Mouse (Mus musculus): ENCODE measurements around the gene Cblc. TPM values are rescaled to one million over a fixed set of nuclear protein-coding genes. Genes with fewer than 3 reads are reported as not detected.

Gene Cblc
- polyA plus RNA-seq, 1 experiment, result 2.8 TPM

DNA sequence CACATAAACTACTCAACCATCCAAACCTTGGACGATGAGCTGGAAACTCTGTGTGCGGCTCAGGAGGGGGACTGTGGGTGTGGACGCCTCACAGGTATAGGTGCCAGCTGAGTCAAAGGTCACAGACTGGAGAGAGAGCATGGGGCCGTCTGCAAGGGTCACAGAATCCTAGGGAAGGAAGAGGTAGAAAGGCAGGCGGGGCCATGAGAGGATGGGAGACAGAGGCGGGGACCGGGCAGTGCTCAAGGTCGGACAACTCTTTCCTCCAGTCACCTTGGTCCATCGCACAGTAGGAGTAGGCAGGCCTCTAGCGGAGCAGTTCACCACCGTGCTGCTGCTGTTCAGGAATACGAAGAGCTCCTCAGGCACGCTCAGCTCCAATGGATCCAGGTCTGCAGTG lies 36.6 kb downstream of the Cblc start:
- WGBS, result 95% methylated on average over 13 of the region's 13 CpGs
- Histone ChIP-seq H3K4me3 (ENCODE audit: control insufficient read depth, insufficient read depth, low read length) (no peak overlapping the region), H3K27ac (ENCODE audit: control insufficient read depth, insufficient read depth, low read length) (no peak overlapping the region), H3K27me3 (ENCODE audit: control insufficient read depth, insufficient read depth, low read length) (no peaks in the 10 kb centered on the region; the same call in 1 of the 2 replicates), H3K36me3 (ENCODE audit: control insufficient read depth, insufficient read depth, low read length) (no peaks in the 10 kb centered on the region), H3K4me1 (replicated peaks; ENCODE audit: control insufficient read depth, insufficient read depth, low read length) (no peaks in the 10 kb centered on the region)
- TF ChIP-seq CTCF (IDR thresholded peaks at IDR 0.05; ENCODE audit: borderline replicate concordance, control insufficient read depth, extremely low read depth, insufficient read depth, low read length, poor library complexity) (no peak), POLR2A (IDR thresholded peaks at IDR 0.05; ENCODE audit: control insufficient read depth, extremely low read depth, insufficient read depth, low read length, poor library complexity) (no peak)
- DNase-seq, result no peak

DNA sequence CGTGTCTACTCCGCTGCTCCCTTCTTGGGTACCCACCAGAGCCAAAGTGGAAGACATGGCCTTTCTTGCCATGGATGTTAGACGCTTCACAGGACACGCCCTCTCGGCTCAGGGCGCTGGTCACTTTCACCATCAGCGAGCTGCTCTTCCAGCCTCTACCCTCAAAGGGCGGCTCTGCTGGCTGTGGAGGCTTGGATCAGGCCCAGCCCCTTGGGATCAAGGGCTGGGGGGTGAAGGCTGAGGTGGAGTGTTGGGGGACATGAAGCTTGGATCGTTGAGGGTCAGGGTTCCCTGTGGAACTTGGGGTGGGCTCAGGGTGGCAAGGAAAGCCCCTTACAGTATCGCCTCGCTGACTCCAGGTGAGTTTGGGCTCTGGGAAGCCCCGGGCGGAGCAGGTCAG lies 38.0 kb downstream of the Cblc start:
- 95% methylated on average over 13 of the region's 13 CpGs for WGBS
- H3K27ac ChIP-seq (ENCODE audit: control insufficient read depth, insufficient read depth, low read length), result no peak overlapping the region
- no peak overlapping the region for H3K4me3 ChIP-seq (ENCODE audit: control insufficient read depth, insufficient read depth, low read length)
- no peak for DNase-seq
- TF ChIP-seq CTCF (IDR thresholded peaks at IDR 0.05; ENCODE audit: borderline replicate concordance, control insufficient read depth, extremely low read depth, insufficient read depth, low read length, poor library complexity) (no peak), POLR2A (IDR thresholded peaks at IDR 0.05; ENCODE audit: control insufficient read depth, extremely low read depth, insufficient read depth, low read length, poor library complexity) (no peak)
- no peaks in the 10 kb centered on the region for H3K36me3 ChIP-seq (ENCODE audit: control insufficient read depth, insufficient read depth, low read length)
- no peaks in the 10 kb centered on the region for H3K4me1 ChIP-seq (replicated peaks; ENCODE audit: control insufficient read depth, insufficient read depth, low read length)
- no peaks in the 10 kb centered on the region; the same call in 1 of the 2 replicates for H3K27me3 ChIP-seq (ENCODE audit: control insufficient read depth, insufficient read depth, low read length)

DNA sequence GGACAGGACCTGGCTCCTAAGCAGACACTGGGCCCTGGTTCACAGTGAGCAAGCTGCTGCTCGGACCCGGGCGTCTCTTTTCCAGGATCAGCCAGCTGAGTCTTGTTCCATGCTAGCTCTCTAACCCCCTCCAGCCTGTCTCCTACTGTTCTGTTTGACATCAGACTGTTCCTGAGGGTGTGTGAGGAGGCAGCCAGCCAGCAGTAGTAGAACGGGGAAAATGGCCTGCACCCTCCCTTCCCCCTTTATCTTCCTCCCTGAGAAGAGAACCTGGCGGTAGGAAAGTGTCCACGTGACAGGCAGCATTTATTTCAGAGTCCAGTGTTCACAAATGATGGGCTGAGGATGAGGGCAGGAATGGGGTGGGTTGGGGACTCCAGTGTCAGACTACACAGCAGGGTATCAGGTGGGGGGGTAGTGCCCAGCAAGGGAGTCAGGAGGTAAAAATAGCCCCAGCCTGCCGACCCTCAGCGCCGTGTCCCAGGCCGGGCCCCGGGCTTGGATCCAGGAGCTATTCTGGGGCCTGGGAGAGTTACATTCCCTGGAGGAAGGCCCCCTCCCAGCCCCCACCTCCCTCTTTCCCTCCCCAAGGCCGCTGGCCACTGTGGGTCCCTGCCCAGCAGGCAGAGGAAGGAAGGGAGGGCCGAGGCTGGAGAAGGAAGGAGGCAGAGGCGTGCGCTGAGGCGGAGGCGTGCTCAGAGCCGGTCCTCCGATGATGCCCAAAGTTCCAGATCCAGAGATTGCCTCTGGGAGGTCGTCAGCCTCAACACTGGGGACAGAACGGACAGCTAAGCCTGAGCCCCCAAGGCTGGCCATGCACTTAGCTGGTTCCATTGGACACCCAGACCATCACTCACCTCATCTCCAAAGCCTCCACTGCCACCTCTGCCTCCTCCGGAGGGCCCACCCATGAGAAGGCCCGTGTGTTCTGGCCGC lies 40.5 kb downstream of the Cblc start:
- WGBS, result 41% methylated on average over 24 of the region's 24 CpGs
- Histone ChIP-seq H3K4me1 (replicated peaks; ENCODE audit: control insufficient read depth, insufficient read depth, low read length) (no peaks in the 10 kb centered on the region), H3K27me3 (ENCODE audit: control insufficient read depth, insufficient read depth, low read length) (no peaks in the 10 kb centered on the region; the same call in 1 of the 2 replicates), H3K27ac (ENCODE audit: control insufficient read depth, insufficient read depth, low read length) (no peak overlapping the region), H3K4me3 (ENCODE audit: control insufficient read depth, insufficient read depth, low read length) (no peak overlapping the region), H3K36me3 (ENCODE audit: control insufficient read depth, insufficient read depth, low read length) (no peaks in the 10 kb centered on the region)
- DNase-seq, result no peak
- no peak for TF ChIP-seq POLR2A (IDR thresholded peaks at IDR 0.05; ENCODE audit: control insufficient read depth, extremely low read depth, insufficient read depth, low read length, poor library complexity)
- no peak for TF ChIP-seq CTCF (IDR thresholded peaks at IDR 0.05; ENCODE audit: borderline replicate concordance, control insufficient read depth, extremely low read depth, insufficient read depth, low read length, poor library complexity)

DNA sequence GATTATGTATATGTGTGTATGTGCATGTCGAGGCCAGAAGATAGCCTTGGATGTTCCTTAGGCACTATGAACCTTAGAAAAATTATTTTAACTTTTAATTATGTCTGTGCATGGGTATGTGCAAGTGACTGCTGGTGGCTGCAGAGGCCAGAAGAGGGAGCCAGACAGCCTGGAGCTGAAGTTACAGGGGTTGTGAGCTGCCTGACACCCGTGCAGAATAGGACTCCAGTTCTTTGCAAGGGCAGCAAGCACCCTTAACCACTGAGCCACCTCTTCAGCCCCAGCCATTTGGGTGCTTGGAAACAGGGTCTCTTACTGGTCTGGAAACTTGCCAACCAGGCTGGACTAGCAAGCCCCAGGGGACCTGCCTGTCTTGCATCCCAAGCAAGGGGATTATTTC lies 41.6 kb downstream of the Cblc start:
- H3K27ac ChIP-seq (ENCODE audit: control insufficient read depth, insufficient read depth, low read length), result no peak overlapping the region
- no peaks in the 10 kb centered on the region for H3K4me1 ChIP-seq (replicated peaks; ENCODE audit: control insufficient read depth, insufficient read depth, low read length)
- no peak for DNase-seq
- no peak overlapping the region for H3K4me3 ChIP-seq (ENCODE audit: control insufficient read depth, insufficient read depth, low read length)
- 90% methylated on average over 2 of the region's 2 CpGs for WGBS
- no peak for TF ChIP-seq POLR2A (IDR thresholded peaks at IDR 0.05; ENCODE audit: control insufficient read depth, extremely low read depth, insufficient read depth, low read length, poor library complexity)
- TF ChIP-seq CTCF (IDR thresholded peaks at IDR 0.05; ENCODE audit: borderline replicate concordance, control insufficient read depth, extremely low read depth, insufficient read depth, low read length, poor library complexity), result no peak
- H3K27me3 ChIP-seq (ENCODE audit: control insufficient read depth, insufficient read depth, low read length), result no peaks in the 10 kb centered on the region; the same call in 1 of the 2 replicates
- H3K36me3 ChIP-seq (ENCODE audit: control insufficient read depth, insufficient read depth, low read length), result no peaks in the 10 kb centered on the region

DNA sequence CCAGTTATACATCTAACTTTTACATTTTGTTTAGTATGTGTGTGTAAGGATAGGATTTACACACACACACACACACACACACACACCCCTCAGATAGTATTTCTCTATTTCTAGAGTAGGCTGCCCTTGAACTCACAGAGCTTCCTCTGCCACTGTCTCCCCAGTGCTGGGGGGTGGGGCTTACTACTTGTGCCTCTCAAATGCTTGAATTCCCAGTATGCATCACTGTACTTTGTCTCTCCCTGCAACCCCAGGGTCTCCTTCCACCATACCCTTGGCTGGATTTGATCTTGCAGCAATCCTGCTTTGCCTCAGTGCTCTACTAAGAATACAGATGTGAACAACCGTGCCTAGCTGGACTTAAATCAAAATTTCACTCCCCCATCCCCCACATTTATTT lies 42.5 kb downstream of the Cblc start:
- H3K36me3 ChIP-seq (ENCODE audit: control insufficient read depth, insufficient read depth, low read length), result no peaks in the 10 kb centered on the region
- peaks cover 7% of the 10 kb centered on the region; the same call in 1 of the 2 replicates for H3K4me1 ChIP-seq (replicated peaks; ENCODE audit: control insufficient read depth, insufficient read depth, low read length)
- H3K27me3 ChIP-seq (ENCODE audit: control insufficient read depth, insufficient read depth, low read length), result no peaks in the 10 kb centered on the region; the same call in 1 of the 2 replicates
- H3K4me3 ChIP-seq (ENCODE audit: control insufficient read depth, insufficient read depth, low read length), result no peak overlapping the region
- H3K27ac ChIP-seq (ENCODE audit: control insufficient read depth, insufficient read depth, low read length), result no peak overlapping the region
- no peak for TF ChIP-seq POLR2A (IDR thresholded peaks at IDR 0.05; ENCODE audit: control insufficient read depth, extremely low read depth, insufficient read depth, low read length, poor library complexity)
- no peak for TF ChIP-seq CTCF (IDR thresholded peaks at IDR 0.05; ENCODE audit: borderline replicate concordance, control insufficient read depth, extremely low read depth, insufficient read depth, low read length, poor library complexity)
- 76% methylated on average over 1 of the region's 1 CpGs for WGBS
- no peak for DNase-seq

DNA sequence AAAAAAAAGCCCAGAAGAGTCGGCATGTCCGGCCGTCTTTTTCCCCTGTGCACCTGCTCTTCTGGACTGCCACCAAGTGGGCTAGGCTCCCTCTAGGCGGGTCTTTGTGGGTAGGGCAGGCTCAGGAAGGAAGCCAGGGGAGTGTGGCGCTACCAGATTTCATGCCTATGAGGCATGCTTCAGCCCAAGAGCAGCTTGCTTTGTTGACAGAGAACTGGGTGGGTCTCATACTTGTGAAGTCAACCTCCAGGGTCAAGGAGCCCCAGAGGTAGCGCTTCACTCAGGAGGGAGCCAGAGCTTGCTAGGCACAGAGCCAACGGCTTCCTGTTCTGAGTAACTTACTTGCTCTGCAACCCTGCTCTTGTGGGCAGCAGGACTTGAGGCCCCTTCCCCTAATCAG lies 43.0 kb downstream of the Cblc start:
- Histone ChIP-seq H3K4me1 (replicated peaks; ENCODE audit: control insufficient read depth, insufficient read depth, low read length) (peaks cover 11% of the 10 kb centered on the region), H3K4me3 (ENCODE audit: control insufficient read depth, insufficient read depth, low read length) (no peak overlapping the region), H3K27me3 (ENCODE audit: control insufficient read depth, insufficient read depth, low read length) (no peaks in the 10 kb centered on the region; the same call in 1 of the 2 replicates), H3K36me3 (ENCODE audit: control insufficient read depth, insufficient read depth, low read length) (no peaks in the 10 kb centered on the region), H3K27ac (ENCODE audit: control insufficient read depth, insufficient read depth, low read length) (no peak overlapping the region)
- DNase-seq, result no peak
- no peak for TF ChIP-seq POLR2A (IDR thresholded peaks at IDR 0.05; ENCODE audit: control insufficient read depth, extremely low read depth, insufficient read depth, low read length, poor library complexity)
- TF ChIP-seq CTCF (IDR thresholded peaks at IDR 0.05; ENCODE audit: borderline replicate concordance, control insufficient read depth, extremely low read depth, insufficient read depth, low read length, poor library complexity), result no peak
- WGBS, result 5% methylated on average over 7 of the region's 7 CpGs

Measured in thymus, adult 2 months (tissue).